Mouse (Mus musculus) right cerebral cortex, postnatal 10 days (tissue): Measurements from ENCODE around the gene Mrpl58.

Experiments
- DNase-seq, 2 experiments: peaks; one replicate each; pipeline ENCODE4 v3.0.0; 2021; ENCODE audit warnings: low spot score in 2 of 2

Gene Mrpl58

DNA sequence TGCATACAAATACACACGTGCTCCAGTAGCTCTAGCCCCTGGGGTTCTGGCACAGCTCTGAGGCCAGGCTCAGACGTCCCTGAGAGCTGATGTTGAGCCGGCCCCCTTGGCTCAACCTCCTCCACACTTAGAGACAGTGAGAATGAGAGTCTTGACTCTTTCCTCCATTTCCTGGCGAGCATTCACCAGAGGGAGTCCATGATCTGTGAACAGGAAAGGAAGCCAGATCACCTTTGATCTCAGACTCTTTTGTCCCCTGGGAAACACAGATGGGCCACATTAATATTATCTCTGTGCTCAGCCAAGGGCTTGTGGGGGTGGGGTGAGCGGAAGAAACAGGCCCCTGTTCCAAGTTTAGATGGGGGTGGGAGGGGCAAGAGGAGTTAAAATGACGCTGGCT is 53.9 kb downstream of the Mrpl58 start:
- no peak for DNase-seq

DNA sequence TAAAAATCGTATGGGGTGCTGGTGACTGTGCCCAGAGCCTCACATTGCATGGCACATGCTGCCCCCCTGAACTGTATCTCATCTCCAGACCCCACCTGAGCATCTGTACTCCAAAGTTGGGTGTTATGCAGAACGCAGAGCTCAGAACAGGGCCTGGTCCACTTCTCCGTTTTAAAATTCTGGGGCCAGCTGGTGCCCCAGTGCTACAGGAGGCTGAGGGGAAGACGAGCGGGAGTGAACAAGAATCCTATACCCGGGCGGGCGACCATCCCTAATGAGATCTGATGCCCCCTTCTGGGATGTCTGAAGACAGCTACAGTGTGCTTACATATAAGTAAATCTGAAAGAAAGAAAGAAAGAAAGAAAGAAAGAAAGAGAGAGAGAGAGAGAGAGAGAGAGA is 57.4 kb downstream of the Mrpl58 start:
- DNase-seq: no peak

DNA sequence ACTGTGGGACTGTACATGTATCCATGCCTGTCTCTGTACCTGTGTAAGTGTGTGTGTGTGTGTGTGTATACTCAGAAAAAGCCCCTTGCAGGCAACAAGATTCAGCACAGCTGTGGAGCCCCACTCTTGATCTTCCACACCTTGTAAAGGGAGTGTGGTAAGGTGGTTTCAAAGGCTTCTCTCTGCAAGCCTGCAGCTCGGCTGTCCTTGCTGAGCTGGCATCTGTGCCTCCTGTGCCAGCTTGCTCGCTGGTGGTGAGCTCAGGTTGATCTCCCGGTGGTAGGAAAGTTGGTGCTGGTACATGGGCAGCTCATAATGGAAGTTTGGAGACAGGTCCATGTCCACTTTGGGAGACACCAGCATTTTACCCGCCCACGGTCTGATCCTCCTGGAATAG is 58.3 kb downstream of the Mrpl58 start:
- DNase-seq: no peak
